ENCODE assay signal across 8 mouse cellular contexts in genomic region chr17:8340407-8341359, GRCm38 (mm10). TPM values are rescaled to one million over a fixed set of nuclear protein-coding genes. Genes with fewer than 3 reads are reported as not detected.
DNase-seq lines count a peak whose midpoint lies in the region; ATAC-seq and TF ChIP-seq lines count a peak whose summit lies in the region.

No protein-coding gene starts in this region.

- no peaks in the 10 kb centered on the region for H3K9me3 ChIP-seq in lung, postnatal 0 days (ENCODE audit: low read length)

- no peak for TF ChIP-seq EP300 in lung, postnatal 0 days (IDR thresholded peaks at IDR 0.05)

- no peaks in the 10 kb centered on the region for H3K36me3 ChIP-seq in liver, adult 2 months (ENCODE audit: control insufficient read depth, insufficient read depth, low read length)
- H3K36me3 ChIP-seq in lung, postnatal 0 days (ENCODE audit: insufficient read depth, low read length): no peaks in the 10 kb centered on the region

- H3K79me2 ChIP-seq in liver, adult 2 months (ENCODE audit: control insufficient read depth, insufficient read depth, low read length): no peaks in the 10 kb centered on the region; the same call in 1 of the 2 replicates

- H3K4me1 ChIP-seq in liver, adult 2 months (ENCODE audit: control insufficient read depth, insufficient read depth, low read length): peaks cover 5% of the 10 kb centered on the region; the same call in 1 of the 2 replicates
- H3K4me1 ChIP-seq in lung, postnatal 0 days (ENCODE audit: insufficient read depth, low read depth, low read length): peaks cover 14% of the 10 kb centered on the region; the same call in 1 of the 2 replicates

- no peak for TF ChIP-seq POLR2A in liver, adult 2 months (IDR thresholded peaks at IDR 0.05; ENCODE audit: extremely low read depth, insufficient read depth, low read length)

- H3K4me3 ChIP-seq in liver, adult 2 months (ENCODE audit: insufficient read depth, low read depth, low read length): peak overlapping the region; percentile 42; the same call in 1 of the 2 replicates
- H3K4me3 ChIP-seq in lung, postnatal 0 days (ENCODE audit: low read depth, low read length): peak overlapping the region; percentile 51

- H3K4me2 ChIP-seq in lung, postnatal 0 days (replicated peaks; ENCODE audit: low read depth, low read length): peak overlapping the region; percentile 91

- no peak for DNase-seq in liver, adult 2 months (ENCODE audit: extremely low read depth, low read depth, low spot score)
- no peak for DNase-seq in liver
- DNase-seq in cerebellum, postnatal 36 days: peak; percentile 46 to 50
- DNase-seq in kidney, postnatal 4 days: peak; percentile 41 to 57
- peak; percentile 34 for DNase-seq in lung, postnatal 0 days (ENCODE audit: low spot score)
- peak; percentile 67 to 75 for DNase-seq in right cerebral cortex, postnatal 10 days (ENCODE audit: low spot score in 2 of 2)
- no peak for DNase-seq in ovary, postnatal 14 days (ENCODE audit: low spot score)

- no peak for TF ChIP-seq CTCF in liver, adult 2 months (IDR thresholded peaks at IDR 0.05; ENCODE audit: low read depth, low read length)
- TF ChIP-seq CTCF in lung, postnatal 0 days (IDR thresholded peaks at IDR 0.05): no peak

- H3K27ac ChIP-seq in liver, adult 2 months (replicated peaks; ENCODE audit: insufficient read depth, low read depth, low read length): no peak overlapping the region
- H3K27ac ChIP-seq in lung, postnatal 0 days (ENCODE audit: low read length): peak overlapping the region; percentile 82

- H3K27me3 ChIP-seq in liver, adult 2 months (ENCODE audit: control insufficient read depth, insufficient read depth, low read length): peaks cover 9% of the 10 kb centered on the region
- H3K27me3 ChIP-seq in lung, postnatal 0 days (replicated peaks; ENCODE audit: insufficient read depth, low read length): peaks cover 15% of the 10 kb centered on the region

- peak; percentile 28 for ATAC-seq in granulocyte monocyte progenitor cell, adult 5-6 weeks (replicated peaks; ENCODE audit: poor library complexity, severe bottlenecking)
- ATAC-seq in lung, postnatal 0 days: peak; percentile 53

- 3% methylated on average over 61 of the region's 92 CpGs for WGBS in liver, adult 2 months
- under 1% methylated on average over 42 of the region's 92 CpGs for WGBS in lung, postnatal 0 days

- H3K9ac ChIP-seq in liver, adult 2 months (ENCODE audit: low read depth, low read length): peak overlapping the region; percentile 53
- H3K9ac ChIP-seq in lung, postnatal 0 days (replicated peaks; ENCODE audit: low read depth): peak overlapping the region; percentile 44; the same call in 1 of the 2 replicates

RNA-seq across cellular contexts. Expression of gene Prr18, which starts 3.4 kb away (rescaled TPM):
- 0.09 and 0.27 TPM in 2 replicates for total RNA-seq in liver, adult 2 months (2014; rRNA removed)
- 0.04 and 0.17 TPM in 2 replicates for polyA plus RNA-seq in liver, adult 2 months (2012; rRNA removed)
- not detected in 2 replicates for total RNA-seq in granulocyte monocyte progenitor cell, adult 5-6 weeks (2014; fragmentation: Nextera tagmentation)
- not detected in 2 replicates for total RNA-seq in granulocyte monocyte progenitor cell, adult 5-6 weeks (2017)
- 7.6 and 7.7 TPM in 2 replicates for polyA plus RNA-seq in lung, postnatal 0 days (2015; fragmentation: Nextera tagmentation; extraction: Ambion mirVana)

RNA-seq across cellular contexts. Expression of gene T2, which starts 15.1 kb away (rescaled TPM):
- total RNA-seq in liver, adult 2 months (2014; rRNA removed): not detected in 2 replicates
- not detected in 2 replicates for polyA plus RNA-seq in liver, adult 2 months (2012; rRNA removed)
- not detected in 2 replicates for total RNA-seq in granulocyte monocyte progenitor cell, adult 5-6 weeks (2014; fragmentation: Nextera tagmentation)
- total RNA-seq in granulocyte monocyte progenitor cell, adult 5-6 weeks (2017): not detected in 2 replicates
- polyA plus RNA-seq in lung, postnatal 0 days (2015; fragmentation: Nextera tagmentation; extraction: Ambion mirVana): 0.93 and 1.3 TPM in 2 replicates

RNA-seq across cellular contexts. Expression of gene Sft2d1, which starts 29.8 kb away (rescaled TPM):
- 58.4 and 59.7 TPM in 2 replicates for total RNA-seq in liver, adult 2 months (2014; rRNA removed)
- polyA plus RNA-seq in liver, adult 2 months (2012; rRNA removed): 53.7 and 67.4 TPM in 2 replicates
- 84.0 and 86.0 TPM in 2 replicates for total RNA-seq in granulocyte monocyte progenitor cell, adult 5-6 weeks (2014; fragmentation: Nextera tagmentation)
- 32.9 and 33.3 TPM in 2 replicates for total RNA-seq in granulocyte monocyte progenitor cell, adult 5-6 weeks (2017)
- 113 and 115 TPM in 2 replicates for polyA plus RNA-seq in lung, postnatal 0 days (2015; fragmentation: Nextera tagmentation; extraction: Ambion mirVana)

RNA-seq across cellular contexts. Expression of gene Mpc1, which starts 58.0 kb away (rescaled TPM):
- total RNA-seq in liver, adult 2 months (2014; rRNA removed): 690 and 762 TPM in 2 replicates
- polyA plus RNA-seq in liver, adult 2 months (2012; rRNA removed): 305 and 352 TPM in 2 replicates
- 153 and 168 TPM in 2 replicates for total RNA-seq in granulocyte monocyte progenitor cell, adult 5-6 weeks (2014; fragmentation: Nextera tagmentation)
- total RNA-seq in granulocyte monocyte progenitor cell, adult 5-6 weeks (2017): 161 and 207 TPM in 2 replicates
- polyA plus RNA-seq in lung, postnatal 0 days (2015; fragmentation: Nextera tagmentation; extraction: Ambion mirVana): 283 and 288 TPM in 2 replicates

Comparison
In these comparisons a context has a peak if more than half of its experiments do, and no peak if none do; other contexts are left out.
1. DNase-seq: peak in cerebellum, postnatal 36 days (2 of 2), kidney, postnatal 4 days (2 of 2), lung, postnatal 0 days (single experiment) and right cerebral cortex, postnatal 10 days (2 of 2); none in liver, adult 2 months (single experiment), liver (single experiment) and ovary, postnatal 14 days (single experiment).